12 mouse cellular contexts compared by ENCODE assay signal in genomic region chr17:71780945-71781344, GRCm38 (mm10). TPM values are rescaled to one million over a fixed set of nuclear protein-coding genes. Genes with fewer than 3 reads are reported as not detected.
A peak's percentile ranks its signal among the peaks of the same experiment; 100 is the strongest.
DNase-seq lines count a peak whose midpoint lies in the region; ATAC-seq lines count a peak whose summit lies in the region.
"Had no signal": no experiment of that assay in that cellular context is flagged by ENCODE, and none has a peak within 500 bp of the region (broad histone marks: within the 10 kb centered on the region; RNA-seq: fewer than 3 reads in every experiment).

No protein-coding gene starts in this region.

- DNase-seq in gastrocnemius, postnatal 10 days: peak; percentile 25
- no peak for DNase-seq in gastrocnemius, postnatal 14 days
- peak; percentile 68 for DNase-seq in fibroblast of lung, adult 2 months (ENCODE audit: low read depth)
- DNase-seq in left cerebral cortex, adult 9 months (ENCODE audit: low spot score in 2 of 2): peak; percentile 65 to 90
- peak; percentile 57 to 60 for DNase-seq in right cerebral cortex, postnatal 10 days (ENCODE audit: low spot score in 2 of 2)
- no peak for DNase-seq in natural killer cell, adult 2 months (ENCODE audit: low spot score in 2 of 2)
- DNase-seq in adrenal gland, postnatal 25 days: no peak
- DNase-seq: liver had no signal

- ATAC-seq in activated CD4-positive, CD25-positive, alpha-beta regulatory T cell, adult 4 months: no peak
- ATAC-seq: midbrain, embryonic 16.5 days had no signal

- intact Hi-C loops in gastrocnemius, postnatal 14 days (cut with DNase I; ENCODE audit: low total_unique reads): loop anchor here (2.0 kb wide), 1 partner anchor 48 kb away; no protein-coding TSS in a partner anchor

RNA-seq across cellular contexts. Expression of gene Clip4, which starts 12.7 kb away (rescaled TPM):
- 10 to 100 TPM; 33.1 to 34.3 TPM for total RNA-seq in gastrocnemius, postnatal 10 days (2021)
- 10 to 100 TPM; 44.7 to 58.8 TPM for total RNA-seq in gastrocnemius, postnatal 14 days (2021)
- polyA plus RNA-seq in activated CD4-positive, CD25-positive, alpha-beta regulatory T cell, adult 4 months (2017; shearing (Covaris generic)): not detected
- 15.9 and 17.2 TPM in 2 replicates for total RNA-seq in adrenal gland, postnatal 25 days (2021)

RNA-seq across cellular contexts. Expression of gene Pcare, which starts 28.3 kb away (rescaled TPM):
- under 1 TPM in 1 of 2 experiments, not detected in 1; 0.05 TPM for total RNA-seq in gastrocnemius, postnatal 10 days (2021)
- total RNA-seq in gastrocnemius, postnatal 14 days (2021): not detected
- not detected for polyA plus RNA-seq in activated CD4-positive, CD25-positive, alpha-beta regulatory T cell, adult 4 months (2017; shearing (Covaris generic))
- total RNA-seq in adrenal gland, postnatal 25 days (2021): not detected in 2 replicates
- total RNA-seq: gastrocnemius, adult 8-10 months had no signal
- polyA plus RNA-seq: midbrain, embryonic 16.5 days; small intestine, adult 2 months had no signal

Comparison
In these comparisons a context has a peak if more than half of its experiments do, and no peak if none do; other contexts are left out.
1. DNase-seq: peak in gastrocnemius, postnatal 10 days (single experiment), fibroblast of lung, adult 2 months (single experiment), left cerebral cortex, adult 9 months (2 of 2) and right cerebral cortex, postnatal 10 days (2 of 2); none in gastrocnemius, postnatal 14 days (single experiment), natural killer cell, adult 2 months (0 of 2) and adrenal gland, postnatal 25 days (single experiment).